Mouse (Mus musculus): ENCODE measurements around the gene Vmac. TPM values are rescaled to one million over a fixed set of nuclear protein-coding genes. Genes with fewer than 3 reads are reported as not detected.

Vmac gene
- polyA plus RNA-seq, 1 experiment from 2014 or later, result 3.3 TPM

DNA sequence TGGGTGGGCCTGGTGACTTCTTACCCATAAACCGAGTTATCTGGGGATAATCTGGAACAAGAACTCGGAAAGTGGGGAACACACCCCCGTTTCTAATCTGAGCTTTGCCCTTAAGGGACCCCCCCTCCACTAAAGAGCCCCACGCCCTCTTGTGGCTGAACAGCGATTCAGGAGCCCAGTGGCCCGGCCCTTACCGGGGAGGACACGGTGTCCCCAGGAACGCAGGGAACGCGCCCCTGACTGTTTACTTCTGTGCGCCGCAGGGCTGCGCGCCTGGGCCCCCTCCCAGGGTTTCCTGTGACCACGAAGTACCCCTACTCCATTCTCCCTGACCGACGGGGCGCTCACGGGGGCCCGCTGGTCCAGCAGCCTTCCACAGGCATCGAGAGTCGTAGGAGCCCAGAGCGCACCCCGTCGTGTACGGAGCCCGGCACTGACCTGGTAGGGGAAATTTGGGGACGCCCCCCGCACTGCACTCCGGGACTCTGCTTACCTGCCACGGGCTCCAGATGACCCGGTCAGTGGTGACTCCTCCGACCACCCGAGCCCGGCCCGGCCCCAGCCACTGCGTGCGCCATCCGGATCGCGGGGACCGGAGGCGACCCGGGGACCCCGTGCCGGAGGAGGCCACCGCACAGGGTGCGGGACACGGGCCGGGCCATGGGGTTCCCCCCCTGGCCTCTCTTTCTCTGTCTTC, 39.0 kb upstream of the Vmac start:
- H3K9me3 ChIP-seq (ENCODE audit: low read length), result no peaks in the 10 kb centered on the region
- peaks cover 30% of the 10 kb centered on the region for H3K4me1 ChIP-seq (ENCODE audit: insufficient read depth)
- peaks cover 61% of the 10 kb centered on the region for H3K27me3 ChIP-seq (ENCODE audit: insufficient read depth, low read length)
- peak overlapping the region; percentile 65 for H3K9ac ChIP-seq (replicated peaks)
- TF ChIP-seq CTCF (IDR thresholded peaks at IDR 0.05; ENCODE audit: low read depth) (peak; percentile 55), EP300 (IDR thresholded peaks at IDR 0.05; ENCODE audit: low read depth) (no peak)
- 2% methylated on average over 40 of the region's 51 CpGs for WGBS (ENCODE audit: insufficient replicate concordance)
- H3K4me3 ChIP-seq (ENCODE audit: low read depth, low read length), result peak overlapping the region; percentile 54
- ATAC-seq (peak; percentile 14), DNase-seq (peak; percentile 55)
- no peak overlapping the region for H3K27ac ChIP-seq (ENCODE audit: low read depth)
- H3K4me2 ChIP-seq (ENCODE audit: low read depth, low read length), result peak overlapping the region; percentile 92
- no peaks in the 10 kb centered on the region for H3K36me3 ChIP-seq (replicated peaks; ENCODE audit: insufficient read depth, low read length)

DNA sequence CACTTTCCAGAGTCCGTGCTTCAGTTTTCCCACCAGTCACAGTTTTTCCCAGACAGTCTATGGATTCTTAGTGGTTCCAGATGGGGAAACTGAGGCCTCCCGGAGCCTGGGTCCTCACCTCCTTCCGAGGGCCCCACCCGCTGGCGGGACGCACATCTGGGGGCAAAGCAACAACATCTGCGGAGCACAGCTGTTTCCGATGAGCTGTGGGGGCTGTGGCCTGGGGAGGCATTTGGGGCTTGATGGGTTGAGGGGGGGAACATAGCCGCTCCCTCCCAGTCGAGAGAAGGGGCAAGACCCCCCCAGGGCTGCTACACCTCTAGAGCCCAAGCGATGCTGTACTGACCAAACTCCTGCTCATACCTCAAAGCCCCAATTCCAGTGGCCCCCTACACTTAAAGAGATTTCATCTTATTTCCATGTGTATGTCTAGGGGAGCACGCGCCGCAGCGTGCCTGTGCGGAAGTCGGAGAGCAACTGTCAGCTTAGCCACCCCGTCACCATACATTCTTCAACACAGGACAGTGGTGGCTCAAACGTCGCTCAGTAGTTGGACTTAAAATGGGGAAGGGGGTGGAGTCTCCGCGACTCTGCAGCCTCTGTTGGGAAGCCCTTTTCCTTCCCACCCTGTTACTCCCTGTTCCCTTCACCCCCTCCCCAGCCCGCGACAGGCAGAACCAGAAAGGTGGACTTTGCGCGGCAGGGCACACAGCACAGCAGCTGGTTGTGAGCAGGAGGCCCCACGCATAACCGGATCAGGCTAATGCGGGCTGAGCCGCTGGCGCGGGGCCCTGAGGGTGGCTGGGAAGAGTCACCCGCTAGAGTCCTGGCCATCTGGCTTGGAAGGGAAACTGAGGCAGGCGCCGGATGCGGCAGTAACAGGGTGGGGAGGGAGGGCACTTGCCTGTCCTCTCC, 36.7 kb upstream of the Vmac start:
- no peak for TF ChIP-seq EP300 (IDR thresholded peaks at IDR 0.05; ENCODE audit: low read depth)
- no peak for TF ChIP-seq CTCF (IDR thresholded peaks at IDR 0.05; ENCODE audit: low read depth)
- peaks cover 22% of the 10 kb centered on the region for H3K4me1 ChIP-seq (ENCODE audit: insufficient read depth)
- 10% methylated on average over 36 of the region's 36 CpGs for WGBS (ENCODE audit: insufficient replicate concordance)
- H3K27me3 ChIP-seq (ENCODE audit: insufficient read depth, low read length), result peaks cover 71% of the 10 kb centered on the region
- no peak overlapping the region for H3K27ac ChIP-seq (ENCODE audit: low read depth)
- no peak for ATAC-seq
- no peak overlapping the region for H3K4me3 ChIP-seq (ENCODE audit: low read depth, low read length)
- H3K9ac ChIP-seq (replicated peaks), result no peak overlapping the region; the same call in 1 of the 2 replicates
- no peaks in the 10 kb centered on the region for H3K9me3 ChIP-seq (ENCODE audit: low read length)
- no peaks in the 10 kb centered on the region for H3K36me3 ChIP-seq (replicated peaks; ENCODE audit: insufficient read depth, low read length)
- peak overlapping the region; percentile 52 for H3K4me2 ChIP-seq (ENCODE audit: low read depth, low read length)
- no peak for DNase-seq

DNA sequence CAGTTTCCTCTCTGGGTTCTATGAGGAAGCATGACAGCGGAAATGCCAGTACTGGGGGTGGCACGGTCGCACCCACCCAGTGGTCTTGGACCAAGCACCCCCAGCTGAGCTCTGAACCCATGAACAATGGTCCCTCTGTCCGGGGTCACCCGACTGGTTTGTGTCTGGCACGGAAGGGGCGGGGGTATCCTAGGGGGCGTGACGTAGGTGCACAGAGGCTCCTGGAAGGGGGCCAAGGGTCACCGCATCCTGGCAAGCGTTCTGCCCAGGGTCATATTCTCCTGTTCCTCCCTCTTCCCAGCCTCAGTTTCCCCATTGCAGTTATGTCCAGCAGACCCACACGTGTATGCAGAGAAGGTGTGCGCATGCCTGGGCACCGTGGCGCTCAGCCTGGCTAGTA, 35.6 kb upstream of the Vmac start:
- Histone ChIP-seq H3K4me1 (ENCODE audit: insufficient read depth) (peaks cover 21% of the 10 kb centered on the region), H3K27ac (ENCODE audit: low read depth) (no peak overlapping the region), H3K27me3 (ENCODE audit: insufficient read depth, low read length) (peaks cover 71% of the 10 kb centered on the region), H3K9ac (replicated peaks) (no peak overlapping the region), H3K9me3 (ENCODE audit: low read length) (no peaks in the 10 kb centered on the region), H3K36me3 (replicated peaks; ENCODE audit: insufficient read depth, low read length) (no peaks in the 10 kb centered on the region), H3K4me3 (ENCODE audit: low read depth, low read length) (no peak overlapping the region), H3K4me2 (ENCODE audit: low read depth, low read length) (no peak overlapping the region)
- no peak for TF ChIP-seq CTCF (IDR thresholded peaks at IDR 0.05; ENCODE audit: low read depth)
- TF ChIP-seq EP300 (IDR thresholded peaks at IDR 0.05; ENCODE audit: low read depth), result no peak
- DNase-seq (no peak), ATAC-seq (no peak)
- WGBS (ENCODE audit: insufficient replicate concordance), result 28% methylated on average over 13 of the region's 15 CpGs

DNA sequence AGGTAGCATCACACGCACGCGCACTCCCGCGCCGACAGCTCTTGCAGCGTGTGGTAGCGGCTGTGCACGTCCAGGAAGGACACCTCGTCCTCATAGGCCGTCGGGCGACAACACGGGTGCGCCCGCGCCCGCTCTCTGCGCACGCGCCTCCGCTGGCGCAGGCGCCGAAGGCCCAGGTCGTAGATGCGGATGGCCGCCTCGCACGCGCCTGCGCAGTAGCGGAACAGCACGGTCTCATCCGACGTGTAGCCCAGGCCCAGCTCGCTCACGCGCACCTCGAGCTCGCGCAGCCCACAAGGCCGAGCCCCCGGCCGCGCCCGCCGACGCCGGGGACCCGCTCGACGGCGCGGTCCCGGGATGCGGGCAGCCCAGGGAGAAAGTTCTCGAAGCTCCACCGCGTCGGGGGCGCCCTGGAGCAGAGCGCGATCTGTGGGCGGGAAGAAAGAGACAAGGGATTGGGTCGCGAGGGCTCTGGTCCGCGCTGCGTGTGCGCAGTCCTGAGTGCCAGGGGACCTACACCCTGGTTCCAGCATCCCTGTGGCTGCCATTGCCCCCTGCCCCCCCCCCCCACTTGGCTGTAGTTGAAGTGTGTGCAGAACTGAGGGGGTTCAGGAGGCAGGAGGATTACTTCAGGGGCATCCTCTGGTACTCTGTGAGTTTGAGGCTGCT, 33.7 kb upstream of the Vmac start:
- DNase-seq, result peak; percentile 58
- peak overlapping the region; percentile 44; the same call in 1 of the 2 replicates for H3K4me2 ChIP-seq (ENCODE audit: low read depth, low read length)
- peaks cover 3% of the 10 kb centered on the region; the same call in 1 of the 2 replicates for H3K4me1 ChIP-seq (ENCODE audit: insufficient read depth)
- TF ChIP-seq CTCF (IDR thresholded peaks at IDR 0.05; ENCODE audit: low read depth) (no peak), EP300 (IDR thresholded peaks at IDR 0.05; ENCODE audit: low read depth) (no peak)
- H3K27me3 ChIP-seq (ENCODE audit: insufficient read depth, low read length), result peaks cover 56% of the 10 kb centered on the region
- no peak overlapping the region for H3K4me3 ChIP-seq (ENCODE audit: low read depth, low read length)
- H3K27ac ChIP-seq (ENCODE audit: low read depth), result no peak overlapping the region
- no peaks in the 10 kb centered on the region for H3K36me3 ChIP-seq (replicated peaks; ENCODE audit: insufficient read depth, low read length)
- ATAC-seq, result peak; percentile 66
- H3K9me3 ChIP-seq (ENCODE audit: low read length), result no peaks in the 10 kb centered on the region
- WGBS (ENCODE audit: insufficient replicate concordance), result 38% methylated on average over 66 of the region's 71 CpGs
- H3K9ac ChIP-seq (replicated peaks), result no peak overlapping the region

DNA sequence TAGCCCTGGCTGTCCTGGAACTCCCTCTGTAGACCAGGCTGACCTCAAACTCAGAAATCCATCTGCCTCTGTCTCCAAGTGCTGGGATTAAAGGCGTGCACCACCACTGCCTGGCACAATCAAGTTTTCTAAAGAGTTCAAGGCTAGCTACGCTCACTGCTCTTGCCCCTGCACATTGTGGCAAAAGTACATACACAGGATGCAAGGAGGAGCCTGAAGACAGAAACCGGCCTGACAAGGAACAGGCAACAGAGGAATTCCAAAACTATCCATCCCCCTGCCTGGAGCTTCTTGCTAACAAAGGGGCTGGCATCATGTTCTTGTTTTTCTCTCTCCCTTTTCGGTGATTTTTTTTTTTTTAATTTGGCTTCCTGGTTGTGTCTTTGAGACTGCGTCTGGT, 26.4 kb upstream of the Vmac start:
- Histone ChIP-seq H3K27ac (ENCODE audit: low read depth) (no peak overlapping the region), H3K4me1 (ENCODE audit: insufficient read depth) (no peaks in the 10 kb centered on the region), H3K4me2 (ENCODE audit: low read depth, low read length) (no peak overlapping the region), H3K36me3 (replicated peaks; ENCODE audit: insufficient read depth, low read length) (no peaks in the 10 kb centered on the region), H3K4me3 (ENCODE audit: low read depth, low read length) (no peak overlapping the region), H3K9ac (replicated peaks) (no peak overlapping the region), H3K9me3 (ENCODE audit: low read length) (no peaks in the 10 kb centered on the region), H3K27me3 (ENCODE audit: insufficient read depth, low read length) (no peaks in the 10 kb centered on the region)
- DNase-seq (no peak), ATAC-seq (no peak)
- 46% methylated on average over 5 of the region's 5 CpGs for WGBS (ENCODE audit: insufficient replicate concordance)
- TF ChIP-seq CTCF (IDR thresholded peaks at IDR 0.05; ENCODE audit: low read depth), result no peak
- TF ChIP-seq EP300 (IDR thresholded peaks at IDR 0.05; ENCODE audit: low read depth), result no peak

DNA sequence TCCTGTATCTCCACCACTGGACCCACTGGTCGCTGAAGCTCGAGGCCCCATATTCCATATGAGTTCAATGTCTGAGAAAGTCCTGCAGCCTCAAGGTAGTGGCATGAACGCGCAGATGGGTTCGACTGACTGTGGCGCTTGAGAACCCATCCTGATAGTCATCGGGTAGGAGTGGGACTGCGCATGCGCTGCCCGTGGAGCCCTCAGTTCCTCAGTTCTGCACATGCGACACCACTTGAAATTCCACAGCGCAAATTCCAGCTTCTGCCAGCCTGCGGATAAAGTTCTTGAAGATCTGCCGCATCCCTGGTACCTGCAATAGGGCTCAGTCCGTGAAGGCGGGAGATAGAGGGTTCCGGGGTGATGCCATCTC, 23.0 kb upstream of the Vmac start:
- ATAC-seq, result no peak
- TF ChIP-seq EP300 (IDR thresholded peaks at IDR 0.05; ENCODE audit: low read depth) (no peak), CTCF (IDR thresholded peaks at IDR 0.05; ENCODE audit: low read depth) (no peak)
- H3K9me3 ChIP-seq (ENCODE audit: low read length), result no peaks in the 10 kb centered on the region
- H3K27ac ChIP-seq (ENCODE audit: low read depth), result no peak overlapping the region
- no peaks in the 10 kb centered on the region for H3K27me3 ChIP-seq (ENCODE audit: insufficient read depth, low read length)
- H3K9ac ChIP-seq (replicated peaks), result no peak overlapping the region
- H3K4me2 ChIP-seq (ENCODE audit: low read depth, low read length), result no peak overlapping the region
- no peaks in the 10 kb centered on the region for H3K36me3 ChIP-seq (replicated peaks; ENCODE audit: insufficient read depth, low read length)
- H3K4me1 ChIP-seq (ENCODE audit: insufficient read depth), result no peaks in the 10 kb centered on the region
- no peak for DNase-seq
- WGBS (ENCODE audit: insufficient replicate concordance), result 76% methylated on average over 17 of the region's 17 CpGs
- no peak overlapping the region for H3K4me3 ChIP-seq (ENCODE audit: low read depth, low read length)

All from liver, postnatal 0 days (tissue).